Mouse (Mus musculus) cerebellum, adult 8-10 months (tissue): ENCODE data around the gene Glipr2.
A peak's percentile ranks its signal among the peaks of the same experiment; 100 is the strongest.

ENCODE experiments used
- DNase-seq: peaks from one replicate; pipeline ENCODE4 v3.0.0; 2022

Glipr2 gene

DNA sequence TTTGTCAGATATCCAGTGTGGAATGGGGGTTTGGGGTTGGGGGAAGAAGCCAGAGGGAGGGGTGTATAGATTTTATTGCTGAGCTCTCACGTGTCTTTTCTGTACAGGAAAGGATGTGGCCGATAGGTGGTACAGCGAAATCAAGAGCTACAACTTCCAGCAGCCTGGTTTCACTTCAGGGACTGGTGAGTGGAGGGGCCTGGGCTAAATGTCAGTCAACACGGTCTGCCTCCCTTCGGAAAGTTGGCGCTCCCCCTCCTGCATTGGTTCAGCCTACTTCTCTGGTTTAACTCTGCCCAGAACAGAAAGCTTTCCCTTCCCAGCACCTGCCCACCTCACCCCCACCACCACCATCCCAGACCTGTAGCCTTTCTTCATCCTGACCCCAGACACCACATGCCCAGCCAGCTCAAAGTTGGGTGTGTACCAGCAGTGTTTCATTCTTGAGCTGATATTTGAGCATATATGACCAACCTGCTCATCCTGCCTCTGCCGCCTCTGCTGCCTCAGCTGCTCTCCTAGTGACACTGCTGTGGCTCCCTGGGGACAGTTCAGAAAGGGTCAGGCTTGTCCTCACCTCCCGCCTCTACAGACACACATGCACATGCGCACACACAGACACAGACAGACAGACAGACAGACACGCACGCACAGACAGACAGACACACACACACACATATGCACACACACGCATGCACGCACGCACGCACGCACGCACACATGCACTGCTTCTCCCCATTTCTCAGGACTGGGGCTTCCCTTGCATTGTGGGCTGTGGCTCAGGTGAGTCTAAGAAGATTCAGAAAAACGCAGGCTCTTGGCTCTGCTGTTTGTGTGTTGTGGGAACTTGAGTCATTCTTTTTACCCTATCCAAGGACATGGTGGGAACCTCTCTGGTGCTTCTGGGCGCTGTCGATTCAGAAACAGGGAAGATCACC is 13.5 kb downstream of the Glipr2 start:
- no peak for DNase-seq

DNA sequence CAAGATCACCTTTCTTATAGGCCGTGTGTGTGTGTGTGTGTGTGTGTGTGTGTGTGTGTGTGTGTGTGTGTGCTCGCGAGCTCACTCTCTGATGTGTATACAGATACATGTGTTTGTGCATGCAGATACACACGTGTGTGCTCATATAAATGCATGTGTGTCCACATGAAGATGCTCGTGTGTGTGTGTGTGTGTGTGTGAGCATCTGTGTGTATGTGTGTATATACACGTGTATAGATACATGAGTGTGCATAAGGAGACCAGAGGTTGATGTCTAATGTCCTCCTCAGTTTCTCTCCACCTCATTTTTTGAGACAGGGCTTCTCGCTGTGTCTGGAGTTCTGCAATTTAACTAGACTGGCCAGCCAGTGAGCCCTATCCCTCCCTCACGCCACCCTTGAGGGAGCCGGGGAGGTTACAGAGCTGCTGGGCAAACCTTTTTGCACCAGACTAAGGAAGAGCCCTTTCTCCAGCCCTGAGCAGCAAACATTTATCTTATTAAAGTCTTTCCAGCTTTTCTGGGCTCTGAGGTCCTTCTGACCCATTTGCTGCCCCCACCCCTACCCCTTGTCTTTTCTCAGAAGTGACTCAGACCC is 14.4 kb downstream of the Glipr2 start:
- no peak for DNase-seq

DNA sequence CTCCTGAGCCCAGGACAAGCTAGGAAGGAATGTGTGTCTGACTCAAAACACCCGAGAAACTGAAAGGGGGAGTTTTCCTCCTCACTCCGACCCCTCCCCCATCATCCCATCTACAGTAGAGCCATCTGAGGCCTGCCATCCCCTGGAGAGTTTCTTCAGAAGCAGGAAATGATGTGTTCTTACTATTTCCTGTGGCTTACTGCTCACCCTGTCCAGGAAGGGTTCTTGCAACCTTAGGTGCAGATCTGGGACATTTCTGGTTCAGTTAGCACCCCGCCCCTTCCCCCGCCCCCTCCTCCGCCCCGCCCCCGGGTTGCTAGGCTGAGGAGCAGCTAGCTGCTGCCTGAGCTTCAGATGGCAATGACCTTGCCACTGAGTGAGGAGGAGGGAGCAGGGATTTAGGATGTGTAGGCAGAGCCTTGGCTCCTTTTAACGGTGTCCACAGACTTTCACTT is 15.0 kb downstream of the Glipr2 start:
- no peak for DNase-seq

DNA sequence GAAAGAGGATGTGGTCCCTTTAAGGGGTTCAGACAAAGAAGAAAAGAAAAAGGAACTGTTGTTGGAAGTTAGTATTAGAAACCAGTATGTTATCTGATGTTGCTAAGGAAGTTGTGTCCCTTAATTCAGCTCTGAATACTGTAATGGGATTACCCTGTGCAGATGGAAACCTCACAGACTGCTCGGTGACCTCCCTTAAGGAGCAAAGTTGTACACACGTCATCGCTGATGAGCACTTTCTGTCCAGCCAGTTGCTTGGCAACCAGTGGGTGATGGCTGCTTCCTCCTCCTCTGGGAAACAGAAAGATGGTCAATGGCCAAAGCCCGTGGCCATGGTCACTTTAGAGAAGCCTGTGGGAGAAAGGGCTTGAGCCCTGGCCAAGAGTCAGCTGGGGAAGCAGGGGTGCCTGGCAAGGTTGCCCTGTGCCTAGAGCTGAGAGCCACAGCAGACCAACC is 16.4 kb downstream of the Glipr2 start:
- DNase-seq: no peak

DNA sequence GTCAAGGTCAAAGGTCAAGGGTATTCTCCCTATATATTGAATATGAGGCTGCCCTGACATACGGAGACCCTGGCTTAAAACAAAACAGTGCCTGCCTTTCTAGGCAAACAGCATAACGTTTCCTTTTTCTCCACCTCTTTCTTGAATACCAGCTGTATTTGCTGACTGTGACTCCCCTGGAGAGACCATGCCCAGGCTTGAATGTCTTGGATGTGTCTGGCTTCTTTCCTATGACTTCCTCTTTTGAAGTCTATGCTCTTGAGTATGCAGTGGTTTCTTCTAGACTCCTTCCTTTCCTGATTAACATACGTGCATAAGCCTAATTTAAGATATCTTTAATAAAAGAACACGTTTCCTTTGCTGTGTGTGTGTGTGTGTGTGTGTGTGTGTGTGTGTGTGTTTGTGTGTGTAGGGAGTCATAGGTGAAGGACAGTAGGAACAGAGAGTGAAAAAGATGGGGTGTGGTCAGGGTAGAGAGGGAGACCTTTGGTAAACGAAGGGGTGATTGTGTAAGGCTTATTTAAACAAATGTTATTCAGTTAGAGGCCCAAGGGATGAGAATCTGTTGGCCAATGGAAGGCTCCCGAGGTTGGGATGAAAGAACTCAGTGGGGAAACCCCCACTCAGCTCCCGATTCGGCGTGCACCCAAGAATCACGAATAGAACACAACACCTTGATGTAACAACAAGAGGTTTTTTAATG is 17.9 kb downstream of the Glipr2 start:
- DNase-seq: no peak

DNA sequence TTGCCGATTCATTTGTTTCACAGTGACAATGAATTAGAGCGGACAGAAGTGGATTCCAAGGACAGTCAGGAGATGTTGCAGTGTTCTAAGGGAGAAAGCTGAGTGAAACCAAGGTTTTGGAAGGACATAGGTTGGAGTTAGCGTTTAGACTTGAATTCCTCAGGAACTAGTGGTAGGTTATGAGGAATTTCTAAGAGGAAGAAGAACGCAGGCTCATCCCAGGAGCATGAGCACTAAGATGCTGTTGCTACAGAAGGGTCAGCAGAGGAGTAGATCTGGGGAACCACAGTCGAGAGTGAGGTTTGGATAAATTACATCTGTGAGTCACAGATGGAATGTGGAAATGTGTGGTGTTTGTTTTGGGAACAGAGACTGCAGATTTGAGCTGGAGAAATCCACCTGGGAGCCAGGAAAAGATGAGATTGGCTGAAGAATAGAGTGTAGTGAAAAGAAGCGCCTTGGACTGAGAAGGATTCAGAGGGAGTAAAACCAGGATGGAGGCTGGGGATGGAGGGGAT is 19.1 kb downstream of the Glipr2 start:
- no peak for DNase-seq

DNA sequence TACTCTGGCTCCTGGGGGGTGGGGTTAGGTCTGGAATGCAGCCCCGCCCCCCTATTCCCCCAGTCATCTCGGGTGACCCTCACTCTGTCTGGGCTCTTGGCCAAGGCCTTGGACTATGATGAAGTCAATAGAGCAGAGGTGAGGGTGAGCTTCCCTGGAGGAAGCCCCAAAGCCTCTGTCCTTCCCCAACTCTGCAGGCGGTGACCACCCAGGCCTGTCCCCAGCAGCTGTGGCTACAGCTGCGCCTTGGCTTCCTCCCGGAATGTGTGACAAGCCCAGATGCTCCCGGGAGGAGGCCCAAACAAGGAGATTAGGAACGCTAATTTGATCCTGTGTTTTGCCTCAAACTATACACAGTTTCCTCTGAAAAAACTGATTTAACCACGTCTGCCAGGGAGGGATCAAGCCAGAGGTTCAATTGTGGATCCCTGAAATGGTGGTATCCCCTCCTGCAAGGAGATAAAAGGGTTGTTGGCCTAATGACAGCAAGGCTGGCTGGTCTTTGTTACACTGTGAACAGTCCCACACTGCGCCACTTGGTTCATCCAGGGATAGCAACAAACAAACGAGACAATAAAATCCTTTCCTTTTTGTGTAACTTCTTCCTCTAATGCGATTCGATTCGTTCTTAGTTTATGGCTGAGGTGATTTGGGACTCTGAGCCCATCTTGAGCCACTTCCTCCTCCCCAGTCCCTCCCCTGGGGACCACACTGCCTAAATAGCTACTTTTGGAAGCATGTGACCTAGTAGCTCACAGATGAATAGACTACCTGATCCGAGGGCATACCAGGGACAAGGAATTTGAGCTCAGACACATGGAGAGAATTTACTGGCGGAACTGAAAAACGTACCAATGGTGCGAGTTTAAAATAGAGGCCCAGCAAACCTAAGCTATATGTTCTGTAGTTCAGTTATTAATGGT is 21.6 kb downstream of the Glipr2 start:
- DNase-seq: no peak

DNA sequence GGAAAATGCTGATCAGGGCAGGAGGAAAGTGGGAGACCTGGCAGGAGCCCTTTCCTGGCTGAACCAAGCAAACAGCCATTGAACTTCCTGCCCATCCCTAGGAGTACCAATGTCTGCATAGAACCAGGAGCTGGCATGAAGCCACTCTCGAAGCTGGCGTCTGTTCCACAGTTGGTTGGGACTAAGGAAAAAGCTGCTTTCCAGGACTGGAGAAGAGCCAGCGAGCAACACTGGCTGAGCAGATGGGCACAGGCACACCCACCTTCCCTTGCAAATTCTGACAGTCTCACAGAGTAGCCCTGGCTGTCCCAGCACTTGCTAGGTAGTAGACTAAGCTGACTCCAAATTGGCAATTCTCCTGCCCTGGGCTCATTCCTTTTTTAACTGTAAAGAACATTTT is 22.5 kb downstream of the Glipr2 start:
- peak; percentile 67 for DNase-seq

DNA sequence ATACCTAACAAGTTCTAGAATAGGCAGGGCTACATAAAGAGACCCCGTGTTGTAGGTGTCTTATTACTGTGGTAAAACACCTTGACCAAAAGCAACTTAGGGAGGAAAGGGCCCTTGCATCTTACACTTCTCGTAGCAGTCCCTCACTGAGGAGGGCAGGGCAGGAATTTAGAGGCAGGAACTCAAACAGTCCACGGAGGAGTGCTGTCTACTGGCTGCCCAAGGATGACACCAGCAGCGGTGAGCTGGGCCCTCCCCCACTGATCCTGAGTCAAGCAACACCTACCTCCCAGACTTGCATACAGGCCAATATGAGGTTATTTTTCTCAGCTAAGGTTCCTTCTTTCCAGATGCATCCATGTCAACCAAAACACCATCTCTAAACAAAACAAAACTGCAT is 23.0 kb downstream of the Glipr2 start:
- no peak for DNase-seq

DNA sequence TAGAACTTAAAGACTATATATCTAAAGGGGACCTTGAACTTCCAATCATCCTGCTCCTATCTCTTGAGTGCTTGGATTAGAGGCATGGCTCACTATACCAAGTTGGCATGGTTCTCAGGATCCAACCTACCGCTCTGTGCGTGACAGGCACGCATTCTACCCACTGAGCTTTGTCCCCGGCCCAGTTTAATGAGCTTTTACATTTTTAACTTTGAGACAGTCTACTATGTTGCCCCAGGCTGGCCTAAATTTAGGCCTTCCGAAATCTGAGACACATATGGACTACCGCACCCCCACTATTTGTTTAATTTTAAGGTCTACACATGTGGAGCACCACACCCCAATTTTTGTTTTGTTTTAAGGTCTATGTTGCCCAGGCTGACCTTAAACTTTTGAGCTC is 23.6 kb downstream of the Glipr2 start:
- DNase-seq: no peak

DNA sequence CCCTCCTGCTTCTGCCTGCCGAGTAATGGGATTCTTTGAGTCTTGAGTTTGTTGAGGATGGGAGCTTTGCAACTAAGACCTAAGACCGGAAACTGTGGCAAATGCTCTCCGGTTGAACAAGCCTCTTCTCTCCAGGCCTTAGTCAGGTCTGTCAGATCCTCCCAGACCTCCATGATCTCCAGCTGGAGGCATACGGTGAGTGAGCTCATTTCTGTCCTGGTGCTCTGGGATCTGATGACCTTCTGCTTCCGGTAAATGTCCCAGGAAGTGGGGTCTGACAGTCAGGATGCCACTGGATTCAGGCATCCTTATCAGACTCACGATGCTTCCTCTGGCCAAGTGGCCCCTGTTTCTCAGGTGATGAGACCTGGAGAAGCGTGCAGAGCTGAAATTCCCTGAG is 24.1 kb downstream of the Glipr2 start:
- DNase-seq: no peak

DNA sequence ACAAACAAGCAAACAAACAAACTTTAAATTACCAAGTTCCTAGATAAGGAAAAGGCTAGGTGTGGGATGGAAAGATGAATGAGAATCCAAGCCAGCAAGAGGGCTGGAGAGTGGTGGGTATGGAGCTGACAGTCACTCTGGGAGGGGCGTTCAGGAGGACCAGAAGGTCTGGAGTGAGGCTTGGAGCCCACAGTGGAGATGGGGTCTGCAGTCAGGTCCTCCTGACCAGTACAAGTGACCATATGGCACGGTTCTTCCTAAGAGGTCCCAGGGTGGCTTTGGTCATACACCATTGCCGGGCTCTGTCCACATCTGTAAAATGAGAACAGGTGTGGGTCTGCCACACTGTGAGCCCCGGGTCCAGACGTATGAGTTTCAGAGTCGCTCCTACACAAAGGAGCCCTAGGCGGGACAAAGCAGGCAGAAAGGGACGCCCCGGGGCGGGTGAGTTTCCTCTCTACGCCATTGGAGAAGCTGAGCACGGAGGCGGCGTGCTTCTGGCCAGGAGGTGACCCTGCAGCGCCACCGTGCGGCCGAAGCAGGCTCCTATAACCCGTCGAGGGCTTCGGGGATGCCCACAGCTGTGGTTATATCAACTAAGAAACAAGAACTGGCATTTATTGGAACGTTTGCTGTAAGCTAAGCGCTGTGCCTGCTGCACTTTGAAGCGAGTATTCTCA is 25.0 kb downstream of the Glipr2 start:
- peak; percentile 85 for DNase-seq

DNA sequence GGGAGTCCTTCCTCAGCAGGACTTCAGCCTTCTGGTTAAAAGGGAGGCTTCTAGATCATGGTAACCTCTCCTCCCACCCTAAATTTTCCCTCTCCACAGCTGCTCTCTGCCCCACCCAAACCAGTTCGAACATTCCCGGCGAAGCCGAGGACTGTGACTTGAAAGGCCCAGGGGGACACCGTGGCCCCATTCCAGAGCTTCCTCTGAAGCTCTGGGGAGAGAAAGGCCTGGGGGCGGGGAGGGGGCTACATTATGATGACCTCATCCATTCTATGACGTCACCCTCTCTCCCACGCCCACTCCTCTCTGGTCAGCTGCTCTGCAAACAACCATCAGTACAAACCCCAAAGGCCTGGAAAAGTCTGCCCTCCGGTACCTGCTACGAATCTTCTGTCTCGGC is 26.0 kb downstream of the Glipr2 start, which contains the start of gene Ccin:
Gene Ccin, plus strand, starts transcription at position 303 of the 400 bp plus-strand sequence.
- DNase-seq: no peak

DNA sequence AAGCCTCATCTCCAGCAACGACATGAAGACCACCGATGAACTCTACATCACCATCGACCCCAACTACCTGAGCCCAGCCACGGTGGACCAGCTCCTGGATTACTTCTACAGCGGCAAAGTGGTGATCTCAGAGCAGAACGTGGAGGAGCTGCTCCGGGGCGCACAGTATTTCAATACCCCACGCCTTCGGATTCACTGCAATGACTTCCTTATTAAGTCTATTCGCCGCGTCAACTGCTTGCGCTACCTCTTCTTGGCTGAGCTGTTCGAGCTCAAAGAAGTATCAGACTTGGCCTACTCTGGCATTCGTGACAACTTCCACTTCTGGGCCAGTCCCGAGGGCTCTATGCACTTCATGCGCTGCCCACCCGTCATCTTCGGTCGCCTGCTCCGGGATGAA is 26.6 kb downstream of the Glipr2 start:
- no peak for DNase-seq

DNA sequence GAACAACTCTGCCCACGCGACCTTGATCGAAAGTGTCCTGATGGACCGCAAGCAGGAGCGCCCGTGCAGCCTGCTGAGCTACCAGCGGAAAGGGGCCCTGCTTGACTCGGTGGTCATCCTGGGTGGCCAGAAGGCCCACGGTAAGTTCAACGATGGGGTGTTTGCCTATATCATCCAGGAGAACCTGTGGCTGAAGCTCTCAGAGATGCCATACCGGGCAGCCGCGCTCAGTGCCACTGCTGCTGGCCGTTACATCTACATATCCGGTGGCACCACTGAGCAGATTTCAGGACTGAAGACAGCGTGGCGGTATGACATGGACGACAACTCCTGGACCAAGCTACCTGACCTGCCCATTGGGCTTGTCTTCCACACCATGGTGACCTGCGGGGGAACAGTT is 27.1 kb downstream of the Glipr2 start:
- DNase-seq: no peak

DNA sequence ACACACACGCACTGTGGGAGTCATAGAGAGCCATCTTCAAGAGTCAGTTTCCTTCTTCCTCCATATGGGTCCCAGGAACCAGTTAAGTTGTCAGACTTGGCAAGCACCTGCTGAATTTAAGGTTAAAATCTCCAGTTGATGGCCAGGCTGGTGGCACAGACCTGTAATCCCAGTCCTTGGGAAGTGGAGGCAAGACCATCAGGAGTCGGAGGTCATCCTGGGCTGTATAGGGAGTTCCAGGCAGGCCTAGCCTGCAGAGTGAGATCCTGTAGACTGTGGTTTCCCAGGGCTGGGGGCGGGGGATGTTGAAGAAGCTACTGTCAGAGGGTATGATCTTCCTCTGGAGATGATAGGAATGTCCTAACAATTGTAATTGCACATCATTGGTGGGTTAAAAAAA is 31.8 kb downstream of the Glipr2 start:
- no peak for DNase-seq

DNA sequence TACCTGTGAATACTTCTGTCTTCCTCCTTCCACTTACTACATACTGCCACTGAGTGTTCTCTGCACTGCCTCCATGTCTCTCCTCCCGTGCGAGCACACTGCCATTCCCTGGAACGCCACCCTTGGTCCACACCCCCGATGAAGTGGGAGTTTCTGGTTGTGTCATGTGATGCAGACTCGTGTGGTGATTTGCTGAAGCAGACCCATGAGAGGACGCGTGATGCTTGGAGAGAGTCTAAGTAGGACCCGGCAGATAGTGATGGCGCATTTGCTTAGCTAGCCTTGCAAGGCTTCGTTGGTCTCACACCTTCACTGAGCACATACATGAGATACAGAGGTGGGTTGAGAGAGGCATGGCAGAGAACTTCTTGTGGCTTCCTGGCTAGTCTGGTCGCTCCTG is 35.9 kb downstream of the Glipr2 start:
- no peak for DNase-seq

DNA sequence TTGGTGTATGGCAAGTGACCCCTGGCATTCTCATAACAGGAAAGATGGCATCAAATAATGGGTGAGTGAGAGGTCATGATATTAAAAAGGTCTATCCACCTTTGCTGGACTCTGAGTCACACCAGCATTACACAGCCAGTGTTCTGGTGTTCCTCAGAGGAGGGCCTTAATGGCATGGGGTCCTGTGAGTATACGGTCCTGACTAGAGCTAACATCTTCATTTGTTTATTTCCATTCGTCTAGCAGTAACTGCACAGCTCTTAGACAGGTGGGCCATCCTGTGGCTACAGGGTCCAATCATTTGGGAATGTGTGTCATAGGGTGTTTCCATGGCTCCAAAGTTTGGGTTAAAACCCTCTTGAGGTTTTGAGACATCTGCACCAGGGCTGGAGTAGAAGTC is 37.1 kb downstream of the Glipr2 start:
- no peak for DNase-seq

DNA sequence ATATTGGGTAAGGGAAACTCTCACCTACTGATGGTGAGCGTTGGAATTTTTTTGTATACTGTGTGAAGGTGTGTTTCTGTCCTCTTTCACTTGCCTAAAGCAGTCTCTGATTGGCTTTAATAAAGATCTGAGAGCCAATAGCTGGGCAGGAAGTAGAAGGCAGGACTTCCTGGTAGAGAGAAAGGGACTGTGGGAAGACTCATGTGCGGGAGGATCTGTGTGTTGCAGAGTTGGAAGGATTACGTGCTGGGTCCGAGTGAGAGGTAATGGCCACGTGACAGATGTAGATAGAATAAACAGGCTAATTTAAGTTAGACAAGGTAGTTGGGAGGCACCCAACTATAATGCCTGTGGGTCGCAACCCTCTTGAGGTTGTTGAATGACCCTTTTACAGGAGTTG is 46.4 kb downstream of the Glipr2 start:
- DNase-seq: no peak

DNA sequence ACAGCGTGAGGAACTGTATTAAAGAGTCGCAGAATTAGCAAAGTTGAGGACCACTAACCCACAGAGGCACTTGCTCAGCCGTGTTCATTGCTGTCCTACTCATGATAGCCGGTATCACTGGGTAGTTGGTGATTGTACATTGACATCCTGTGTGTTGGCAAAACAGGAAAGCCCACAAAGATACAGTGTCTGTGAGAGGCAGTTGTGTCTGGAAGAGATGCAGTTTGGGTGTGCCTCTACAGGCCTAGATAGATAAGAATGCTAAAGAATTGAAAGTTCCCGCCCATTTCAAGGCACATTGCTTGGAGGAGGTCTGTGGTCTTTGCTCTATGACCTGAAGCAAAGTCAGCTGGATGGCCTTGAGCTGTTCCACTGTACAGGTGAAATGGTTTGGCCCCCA is 46.9 kb downstream of the Glipr2 start, which contains the start of gene Clta:
Gene Clta, plus strand, starts transcription at position 327 of the 400 bp plus-strand sequence.
- DNase-seq: no peak

DNA sequence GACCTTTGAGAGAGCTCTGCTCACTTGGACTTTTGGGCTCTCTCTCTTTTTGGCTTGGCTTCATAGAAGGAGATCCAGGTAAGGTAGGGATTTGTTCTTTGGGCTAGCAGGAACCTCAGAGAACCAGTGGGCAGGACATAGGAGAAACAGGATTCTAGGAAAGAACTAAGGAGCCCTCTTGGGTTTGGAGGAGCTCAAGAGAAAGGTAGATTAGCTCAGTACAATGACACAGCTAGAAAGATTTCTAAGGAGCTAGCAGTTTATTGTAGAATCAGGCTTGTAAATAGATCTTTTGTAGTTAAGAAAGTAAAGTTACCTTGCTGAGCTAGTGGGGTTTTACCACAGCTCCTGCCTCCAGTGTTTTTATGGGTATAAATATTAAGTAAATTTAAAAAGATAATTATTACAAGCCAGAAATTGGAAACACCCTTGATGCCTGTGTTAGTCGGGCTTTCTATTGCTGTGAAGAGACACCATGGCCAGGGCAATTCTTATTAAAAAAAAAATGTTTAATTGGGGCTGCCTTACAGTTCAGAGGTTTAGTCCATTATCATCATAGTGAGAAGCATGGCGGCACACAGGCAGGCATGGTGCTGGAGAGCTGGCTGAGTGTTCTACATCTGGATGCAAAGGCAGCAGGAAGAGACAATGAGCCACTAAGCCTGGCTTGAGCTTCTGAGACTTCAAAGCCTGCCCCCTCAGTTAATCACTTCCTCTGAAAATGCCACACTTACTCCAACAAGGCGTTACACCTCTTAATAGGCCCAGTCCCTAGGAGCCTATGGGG is 47.6 kb downstream of the Glipr2 start:
- DNase-seq: no peak
